Mouse (Mus musculus) R1 (cell line): ENCODE measurements at regions not wholly inside any gene's neighbourhood (a gene's known extent, or its start where the extent isn't known, plus 50 kb on each side); places are given as distances from the start of the nearest gene placed in this dataset.

Source experiments
- DNase-seq: peaks from one replicate; pipeline ENCODE4 v3.0.0-alpha.2; 2018; ENCODE audit warnings: low read depth, low spot score

DNA sequence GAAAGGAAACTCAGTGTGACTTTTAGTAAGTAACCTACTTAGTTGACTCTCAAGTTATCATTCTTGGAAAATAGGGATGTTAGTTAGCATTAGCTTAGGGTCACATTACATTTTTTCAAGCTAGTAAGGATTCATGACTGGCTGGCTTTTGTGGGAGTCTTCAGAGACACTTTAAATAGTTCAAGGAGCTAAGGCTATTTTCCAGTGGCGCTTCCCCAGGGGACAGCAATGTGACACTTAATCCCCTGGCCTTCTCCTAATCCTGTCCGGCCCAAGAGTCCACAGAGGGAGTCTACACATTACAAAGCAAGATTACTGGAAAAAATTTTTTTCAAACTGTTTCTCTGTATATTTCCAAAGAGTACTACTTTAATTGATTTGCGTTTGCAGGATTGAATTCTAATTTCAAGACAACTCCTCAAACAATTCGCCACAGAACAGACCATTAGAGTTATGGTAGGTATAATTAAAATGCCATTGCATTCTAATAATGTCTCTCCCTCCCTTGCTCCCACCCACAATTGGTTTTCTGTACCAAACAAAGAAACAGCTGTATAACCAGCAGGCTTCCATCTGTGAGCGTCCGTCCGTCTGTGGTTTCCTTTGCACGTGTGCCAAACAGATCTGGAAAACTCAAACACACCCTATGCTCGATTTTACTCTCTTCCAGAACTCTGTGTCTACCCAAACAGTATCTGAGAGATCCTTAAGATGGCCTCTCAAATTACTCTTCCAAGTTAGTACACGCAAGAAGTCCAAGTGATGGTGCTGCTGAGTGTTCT lies 341.1 kb upstream of the Cd180 start:
- DNase-seq: no peak

GRCm38 (mm10) chr13:102355569-102355968 lies 337.8 kb upstream of the Cd180 start:
- DNase-seq: no peak

DNA sequence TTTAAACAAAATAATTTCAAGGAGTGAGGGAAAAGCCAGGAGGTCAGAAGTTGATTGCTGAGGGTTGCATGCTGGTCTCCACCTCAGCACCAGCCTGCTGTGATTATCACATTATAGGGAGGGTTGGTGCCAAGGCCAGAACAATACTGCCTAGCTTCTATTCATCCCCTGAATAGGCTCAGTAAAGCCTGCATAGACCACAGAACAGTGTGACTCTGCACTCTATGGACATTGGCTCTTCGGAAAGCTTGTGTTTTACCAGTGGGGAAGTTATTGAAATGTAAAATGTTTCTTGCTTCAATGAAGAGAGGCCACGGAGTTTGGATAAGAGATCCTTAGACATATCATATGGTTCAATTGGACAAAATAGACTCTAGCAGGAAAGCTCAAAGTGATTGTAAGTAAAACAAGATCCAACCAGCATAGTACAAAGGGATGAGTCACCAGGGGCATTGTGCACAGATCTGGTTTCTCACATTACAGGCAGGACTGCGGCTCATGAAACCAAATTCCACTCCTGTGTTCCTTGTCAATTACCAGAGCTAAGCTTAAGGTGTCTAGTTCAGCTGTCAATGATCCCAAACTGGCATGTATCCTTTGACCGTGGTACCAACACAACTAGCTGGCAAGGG lies 320.8 kb upstream of the Cd180 start:
- DNase-seq: peak; percentile 30

- DNase-seq: no peak
These were observed 312.7 kb upstream of the Cd180 start for GRCm38 (mm10) chr13:102380667-102381066.

- DNase-seq: no peak
These were observed 301.4 kb upstream of the Cd180 start for GRCm38 (mm10) chr13:102391911-102392310.

DNA sequence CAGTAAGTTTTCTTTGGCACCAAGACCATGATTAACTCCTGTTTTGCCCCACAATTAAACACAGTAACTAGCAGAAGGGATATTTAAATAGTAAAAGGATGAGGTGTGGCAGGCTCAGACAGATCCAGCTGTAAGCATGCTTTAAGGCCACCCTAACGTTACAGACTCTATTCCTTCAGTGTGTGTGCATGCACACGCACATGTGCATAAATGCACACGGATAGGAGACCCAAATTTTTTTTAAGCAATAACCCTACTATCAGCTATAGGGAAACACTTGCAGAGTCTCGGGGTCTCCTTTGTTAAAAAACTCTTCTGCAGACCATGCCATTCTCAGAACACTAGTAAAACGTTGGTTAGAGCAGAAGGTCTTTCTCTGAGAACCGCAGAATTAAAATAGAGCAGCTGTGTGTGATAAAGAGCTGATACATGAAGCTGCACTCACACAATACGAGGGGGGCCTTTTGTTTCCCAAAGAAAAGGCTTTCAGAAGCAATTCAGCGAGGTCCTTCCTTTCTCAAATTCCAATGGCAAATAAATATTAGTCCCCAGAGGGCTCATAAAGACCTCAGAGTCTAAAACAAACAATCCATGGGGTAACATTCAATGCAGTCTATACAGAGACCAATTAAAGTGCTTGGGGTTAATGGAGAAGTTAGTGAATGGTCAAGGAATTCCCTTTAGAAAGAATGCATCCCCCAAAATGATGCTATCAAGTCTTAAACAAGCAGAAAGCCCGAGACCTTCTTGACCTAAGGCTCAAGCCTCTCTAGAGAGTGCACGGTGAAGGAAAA lies 300.3 kb upstream of the Cd180 start:
- DNase-seq: no peak

DNA sequence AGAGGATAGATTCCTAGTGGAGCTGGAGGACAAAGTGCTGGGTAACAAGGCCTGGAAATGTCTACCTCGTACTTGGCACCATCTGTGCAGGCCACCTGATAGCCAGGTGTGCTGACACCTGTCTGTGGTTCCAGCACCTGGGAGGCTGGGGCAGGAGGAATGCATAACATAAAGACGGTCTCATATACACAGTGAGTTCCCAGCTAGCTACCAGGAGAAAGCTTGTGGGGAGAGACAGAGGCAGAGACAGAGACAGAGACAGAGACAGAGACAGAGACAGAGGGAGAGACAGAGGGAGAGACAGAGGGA lies 299.7 kb upstream of the Cd180 start:
- no peak for DNase-seq

DNA sequence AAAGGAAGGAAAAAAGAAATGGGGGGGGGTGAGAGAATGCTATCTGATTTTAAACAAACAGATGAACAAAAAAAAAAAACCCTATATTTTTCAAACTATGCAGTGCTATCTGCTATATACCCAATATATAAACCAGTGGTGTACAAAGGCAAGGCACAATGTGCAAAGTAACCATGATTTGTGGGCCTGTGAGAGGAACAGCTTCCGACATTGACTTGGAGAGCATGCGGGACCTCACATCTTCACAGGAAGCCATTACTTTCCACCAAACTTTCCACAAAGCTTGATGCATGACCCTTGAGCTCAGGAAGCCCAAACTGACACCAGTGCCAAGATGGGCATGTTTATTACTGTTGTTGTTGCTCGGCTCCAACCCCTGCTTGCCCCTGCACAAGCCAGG lies 299.3 kb upstream of the Cd180 start:
- no peak for DNase-seq

- DNase-seq: no peak
These were observed 295.9 kb upstream of the Cd180 start for GRCm38 (mm10) chr13:102397411-102397810.

DNA sequence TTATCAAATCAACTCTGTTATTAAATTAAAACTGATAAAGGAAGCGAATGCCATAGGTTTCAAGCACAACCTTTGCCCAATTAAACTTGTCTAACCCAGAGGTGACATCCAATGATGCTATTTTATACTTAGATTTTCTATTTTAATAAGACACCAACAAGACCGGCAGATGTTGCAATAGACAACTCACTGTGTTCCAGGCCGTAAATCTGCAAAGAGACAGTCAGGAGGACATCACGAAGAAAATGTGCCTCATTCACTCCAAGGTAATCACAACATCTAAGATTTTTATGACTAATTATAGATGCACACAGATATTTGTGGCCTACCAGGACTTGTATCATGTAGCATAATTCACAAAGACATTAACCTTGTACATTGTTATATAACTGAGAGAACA lies 281.5 kb upstream of the Cd180 start:
- no peak for DNase-seq

DNA sequence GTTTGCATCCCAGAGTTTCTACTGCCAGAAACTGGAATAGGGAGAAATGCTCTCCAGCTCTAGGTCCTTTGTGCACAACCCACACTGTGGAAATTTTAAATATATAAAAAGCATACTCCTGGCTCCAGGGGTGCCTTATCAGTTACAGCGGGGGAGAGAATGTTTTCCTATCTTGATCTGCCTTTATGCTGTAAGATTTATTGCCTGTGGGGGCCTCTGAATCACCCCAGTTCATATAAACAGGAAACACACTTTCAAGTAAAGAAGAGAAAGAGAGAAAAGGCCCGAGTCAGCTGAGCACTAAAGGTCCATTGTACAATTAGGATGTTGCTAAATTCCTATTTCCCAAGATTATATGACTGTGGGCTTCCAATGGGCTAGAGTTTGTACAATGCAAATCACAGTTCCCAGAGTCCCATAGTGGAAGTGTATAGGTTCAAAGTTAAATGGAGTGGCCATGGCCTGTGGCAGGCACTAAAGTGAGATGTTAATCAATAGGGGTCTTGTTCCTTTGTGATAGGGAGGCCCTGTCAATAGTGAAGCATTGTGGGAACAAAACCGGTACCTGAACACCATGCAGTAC lies 258.9 kb upstream of the Cd180 start:
- no peak for DNase-seq

GRCm38 (mm10) chr13:102442676-102443075 lies 250.7 kb upstream of the Cd180 start:
- DNase-seq: no peak

GRCm38 (mm10) chr13:102447310-102447709 lies 246.0 kb upstream of the Cd180 start:
- no peak for DNase-seq

DNA sequence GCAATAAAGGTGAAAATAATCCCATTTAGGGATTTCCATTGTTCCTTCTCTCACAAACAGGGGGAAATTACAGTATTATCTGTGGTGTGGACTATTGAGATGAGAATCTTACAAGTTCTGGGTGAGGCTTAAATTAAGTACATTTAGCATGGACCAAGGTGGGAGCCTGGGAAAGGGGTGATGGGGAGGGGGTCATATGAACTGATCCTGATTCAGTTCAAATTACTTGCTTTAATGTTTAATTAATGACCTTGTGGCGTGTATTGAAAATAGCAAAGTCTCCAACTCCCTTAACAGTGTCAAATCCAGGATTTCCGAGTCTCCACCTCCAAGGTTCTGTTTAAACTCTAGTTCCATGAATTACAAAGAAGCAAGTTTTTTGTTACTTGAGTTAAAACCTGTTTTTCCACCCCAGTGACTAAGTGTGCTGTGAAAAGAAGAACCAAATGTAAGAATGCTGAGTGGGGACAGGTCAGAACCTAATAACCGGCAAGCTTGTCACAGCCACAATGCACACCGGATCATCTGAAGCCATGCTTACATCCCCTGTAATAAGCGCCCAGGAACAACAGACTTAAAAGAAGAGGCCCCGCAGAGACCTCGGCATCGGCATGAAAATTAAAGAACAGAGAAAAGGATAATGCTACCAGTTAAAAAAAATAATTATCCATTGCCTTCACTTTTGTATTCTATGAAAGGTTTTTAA lies 243.8 kb upstream of the Cd180 start:
- peak; percentile 9 for DNase-seq

- DNase-seq: no peak
These were observed 242.2 kb upstream of the Cd180 start for GRCm38 (mm10) chr13:102451176-102451575.

DNA sequence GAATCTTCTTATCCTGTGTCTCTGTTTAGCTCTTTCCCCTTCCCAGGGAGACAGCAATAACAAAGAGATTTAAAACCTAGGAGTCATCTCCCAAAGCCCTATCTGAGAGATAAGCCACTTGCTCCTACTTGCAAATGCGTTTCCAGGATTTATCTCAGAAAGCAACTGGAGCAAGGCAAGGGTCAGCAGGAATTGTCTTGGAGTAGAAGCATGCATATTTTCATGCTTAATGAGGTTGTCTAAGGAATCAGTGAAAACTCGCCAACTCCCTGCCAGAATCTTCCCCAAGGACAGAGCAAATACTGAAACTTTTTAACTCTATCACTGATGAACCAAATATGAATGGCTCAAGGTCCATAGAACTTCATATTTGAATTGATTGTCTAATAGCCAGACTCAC lies 234.6 kb upstream of the Cd180 start:
- no peak for DNase-seq

- DNase-seq: no peak
These were observed 229.4 kb upstream of the Cd180 start for GRCm38 (mm10) chr13:102463993-102464392.

GRCm38 (mm10) chr13:102481906-102482305 lies 211.5 kb upstream of the Cd180 start:
- no peak for DNase-seq

DNA sequence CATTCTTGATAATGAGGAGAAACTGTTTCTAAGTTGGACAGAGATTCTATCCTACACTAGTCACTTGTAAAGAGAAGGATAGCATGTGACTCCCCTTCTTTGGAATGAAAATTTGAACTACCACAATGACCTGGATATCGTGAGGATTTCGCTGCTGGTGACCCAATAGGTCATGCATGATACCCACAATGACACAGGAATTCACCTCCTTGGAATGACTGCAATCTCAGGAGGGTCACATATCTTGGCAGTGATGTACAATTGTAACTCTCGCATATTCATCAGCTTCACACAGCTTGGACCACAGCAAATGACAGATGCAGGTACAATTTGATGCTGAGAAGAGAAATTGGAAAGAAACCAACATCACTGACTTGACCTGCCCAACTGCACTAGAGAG lies 210.9 kb upstream of the Cd180 start:
- DNase-seq: no peak

DNA sequence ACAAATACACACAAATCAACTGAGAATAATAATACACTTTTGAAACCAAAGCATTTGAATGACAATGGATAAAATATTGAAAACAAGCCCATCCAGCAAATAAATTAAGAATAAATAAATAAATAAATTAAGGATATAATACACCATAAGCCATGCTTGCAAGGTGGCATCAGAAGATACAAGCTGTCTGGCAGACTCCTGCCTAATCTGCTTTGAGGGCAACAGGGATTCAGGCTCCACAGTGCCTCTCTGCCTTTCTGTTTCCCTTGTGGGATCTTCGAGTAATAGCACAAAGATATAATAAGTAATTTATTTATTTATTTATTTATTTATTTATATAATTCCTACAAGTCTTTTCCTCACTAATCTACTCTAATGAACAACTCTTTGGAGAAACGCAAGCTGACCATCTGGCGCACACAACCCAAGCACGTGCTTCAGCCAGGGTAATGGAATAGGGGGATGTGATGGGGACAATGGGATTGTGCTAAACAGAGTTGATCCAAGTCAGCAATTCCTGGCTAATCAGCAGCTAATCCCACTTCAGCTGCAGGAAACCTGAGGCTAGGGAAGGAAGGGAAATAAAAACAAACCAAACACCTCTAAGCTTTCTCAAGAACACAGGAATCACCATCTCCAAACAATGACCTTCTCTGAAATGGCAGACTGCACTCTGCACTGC lies 205.8 kb upstream of the Cd180 start:
- DNase-seq: no peak

GRCm38 (mm10) chr13:102491370-102491769 lies 202.0 kb upstream of the Cd180 start:
- DNase-seq: no peak
